Mouse (Mus musculus): ENCODE results near the gene Ubl4b.

Ubl4b gene

GRCm38 (mm10) chr3:107524547-107524946, 30.3 kb downstream of the Ubl4b start:
- DNase-seq (ENCODE audit: low read depth, low spot score) = peak; percentile 21

- no peak for DNase-seq (ENCODE audit: low read depth, low spot score)
Observed at GRCm38 (mm10) chr3:107520931-107521330, 33.9 kb downstream of the Ubl4b start.

- DNase-seq (ENCODE audit: low read depth, low spot score) = no peak
Observed at GRCm38 (mm10) chr3:107517631-107518108, 37.2 kb downstream of the Ubl4b start, which contains the start of gene Slc6a17. Gene Slc6a17, minus strand, starts transcription at chr3:107518018.

GRCm38 (mm10) chr3:107516776-107517630, 37.9 kb downstream of the Ubl4b start:
- no peak for DNase-seq (ENCODE audit: low read depth, low spot score)

GRCm38 (mm10) chr3:107515989-107516388, 38.9 kb downstream of the Ubl4b start:
- DNase-seq (ENCODE audit: low read depth, low spot score) = peak; percentile 51

GRCm38 (mm10) chr3:107511416-107511815, 43.5 kb downstream of the Ubl4b start:
- no peak for DNase-seq (ENCODE audit: low read depth, low spot score)

GRCm38 (mm10) chr3:107508696-107509095, 46.2 kb downstream of the Ubl4b start:
- no peak for DNase-seq (ENCODE audit: low read depth, low spot score)

GRCm38 (mm10) chr3:107507966-107508365, 46.9 kb downstream of the Ubl4b start:
- DNase-seq (ENCODE audit: low read depth, low spot score) = no peak

GRCm38 (mm10) chr3:107506531-107506930, 48.3 kb downstream of the Ubl4b start:
- no peak for DNase-seq (ENCODE audit: low read depth, low spot score)

- DNase-seq (ENCODE audit: low read depth, low spot score) = no peak
Observed at GRCm38 (mm10) chr3:107505464-107506367, 49.2 kb downstream of the Ubl4b start.

GRCm38 (mm10) chr3:107504542-107504941, 50.3 kb downstream of the Ubl4b start:
- DNase-seq (ENCODE audit: low read depth, low spot score) = no peak

- DNase-seq (ENCODE audit: low read depth, low spot score) = no peak
Observed at GRCm38 (mm10) chr3:107503716-107504115, 51.2 kb downstream of the Ubl4b start.
